Mouse (Mus musculus) midbrain, embryonic 10.5 days (tissue): ENCODE data around the gene Errfi1. TPM values are rescaled to one million over a fixed set of nuclear protein-coding genes. Genes with fewer than 3 reads are reported as not detected.

Experiments used
- DNase-seq: peaks from one replicate; pipeline ENCODE4 v3.0.0-alpha.2; 2017; ENCODE audit warnings: low spot score
- H3K27ac ChIP-seq: fragments of 300-500 bp; sonication (generic); replicated peaks from 2 replicates; pipeline ENCODE4 v1.5.1; 2016; ENCODE audit warnings: mild to moderate bottlenecking
- H3K27me3 ChIP-seq: fragments of 300-500 bp; sonication (generic); 2 replicates; pipeline ENCODE4 v1.6.1; 2016; ENCODE audit warnings: low read depth, mild to moderate bottlenecking; ENCODE audit not compliant: poor library complexity, severe bottlenecking
- H3K36me3 ChIP-seq: fragments of 300-500 bp; sonication (generic); 2 replicates; pipeline ENCODE4 v1.6.1; 2016; ENCODE audit warnings: mild to moderate bottlenecking, moderate library complexity
- H3K4me1 ChIP-seq: fragments of 300-500 bp; sonication (generic); 2 replicates; pipeline ENCODE4 v1.6.1; 2016
- H3K4me3 ChIP-seq: fragments of 300-500 bp; sonication (generic); 2 replicates; pipeline ENCODE4 v1.5.1; 2016; ENCODE audit warnings: mild to moderate bottlenecking, moderate library complexity
- H3K9me3 ChIP-seq: fragments of 300-500 bp; sonication (generic); replicated peaks from 2 replicates; pipeline ENCODE4 v1.6.1; 2016; ENCODE audit warnings: mild to moderate bottlenecking
- WGBS: fragments of 180-500 bp; shearing (Covaris S2); methylation state at CpG from one replicate; pipeline ENCODE4 v1.1.7; 2016; 5-methylcytosine and 5-hydroxymethylcytosine counted together
- polyA plus RNA-seq: library from polyadenylated mRNA; unstranded; fragments of >200 nt; fragmentation: Nextera tagmentation; extraction: Ambion mirVana; gene quantifications from 2 replicates; pipeline ENCODE4 v1.2.1, GENCODE M21; 2016

Gene Errfi1
- polyA plus RNA-seq = 23.4 and 25.2 TPM in 2 replicates

GRCm38 (mm10) chr4:150853680-150854461 is at the start of gene Errfi1:
Gene Errfi1, plus strand, starts transcription at chr4:150853919.
- no peak for DNase-seq
- Histone ChIP-seq H3K36me3 (no peaks in the 10 kb centered on the region), H3K9me3 (no peaks in the 10 kb centered on the region), H3K27ac (peak within 1 kb of the TSS; percentile 98), H3K4me1 (peaks cover 28% of the 10 kb centered on the region), H3K27me3 (peaks cover 19% of the 10 kb centered on the region), H3K4me3 (peak within 1 kb of the TSS; percentile 85)
- 45% methylated on average over 13 of the region's 13 CpGs for WGBS

- no peak for DNase-seq
- Histone ChIP-seq H3K9me3 (no peaks in the 10 kb centered on the region), H3K4me3 (no peak overlapping the region), H3K27ac (no peak overlapping the region), H3K27me3 (no peaks in the 10 kb centered on the region), H3K4me1 (peaks cover 7% of the 10 kb centered on the region), H3K36me3 (no peaks in the 10 kb centered on the region)
- WGBS = 79% methylated on average over 6 of the region's 6 CpGs
Measured at GRCm38 (mm10) chr4:150804204-150804603, 49.5 kb upstream of the Errfi1 start.

- WGBS = 78% methylated on average over 20 of the region's 20 CpGs
- Histone ChIP-seq H3K4me3 (no peak overlapping the region), H3K27ac (no peak overlapping the region), H3K36me3 (no peaks in the 10 kb centered on the region), H3K9me3 (no peaks in the 10 kb centered on the region), H3K27me3 (no peaks in the 10 kb centered on the region), H3K4me1 (no peaks in the 10 kb centered on the region; the same call in 1 of the 2 replicates)
- DNase-seq = no peak
Measured at GRCm38 (mm10) chr4:150807727-150808470, 45.8 kb upstream of the Errfi1 start.

GRCm38 (mm10) chr4:150808471-150808847 is 45.3 kb upstream of the Errfi1 start:
- Histone ChIP-seq H3K9me3 (no peaks in the 10 kb centered on the region), H3K36me3 (no peaks in the 10 kb centered on the region), H3K27me3 (no peaks in the 10 kb centered on the region), H3K4me1 (no peaks in the 10 kb centered on the region; the same call in 1 of the 2 replicates), H3K4me3 (no peak overlapping the region), H3K27ac (no peak overlapping the region)
- 88% methylated on average over 12 of the region's 12 CpGs for WGBS
- no peak for DNase-seq

- no peaks in the 10 kb centered on the region; the same call in 1 of the 2 replicates for H3K4me1 ChIP-seq
- H3K9me3 ChIP-seq = no peaks in the 10 kb centered on the region
- DNase-seq = no peak
- no peaks in the 10 kb centered on the region for H3K27me3 ChIP-seq
- 65% methylated on average over 9 of the region's 9 CpGs for WGBS
- H3K36me3 ChIP-seq = no peaks in the 10 kb centered on the region
- 0 out of 2 replicates have a peak overlapping the region, but pooled peaks have one; percentile 9 for H3K27ac ChIP-seq
- H3K4me3 ChIP-seq = no peak overlapping the region
Measured at GRCm38 (mm10) chr4:150809323-150809722, 44.4 kb upstream of the Errfi1 start.

- no peaks in the 10 kb centered on the region for H3K27me3 ChIP-seq
- H3K9me3 ChIP-seq = no peaks in the 10 kb centered on the region
- no peak overlapping the region for H3K27ac ChIP-seq
- H3K4me1 ChIP-seq = peaks cover 16% of the 10 kb centered on the region
- H3K36me3 ChIP-seq = no peaks in the 10 kb centered on the region
- 90% methylated on average over 4 of the region's 4 CpGs for WGBS
- H3K4me3 ChIP-seq = no peak overlapping the region
- DNase-seq = no peak
Measured at GRCm38 (mm10) chr4:150815144-150815543, 38.6 kb upstream of the Errfi1 start.

GRCm38 (mm10) chr4:150816414-150816951 is 37.2 kb upstream of the Errfi1 start:
- no peaks in the 10 kb centered on the region for H3K27me3 ChIP-seq
- no peaks in the 10 kb centered on the region for H3K36me3 ChIP-seq
- H3K9me3 ChIP-seq = no peaks in the 10 kb centered on the region
- H3K4me1 ChIP-seq = peaks cover 25% of the 10 kb centered on the region
- H3K4me3 ChIP-seq = no peak overlapping the region
- DNase-seq = no peak
- no peak overlapping the region for H3K27ac ChIP-seq
- 82% methylated on average over 13 of the region's 13 CpGs for WGBS

GRCm38 (mm10) chr4:150819126-150819910 is 34.4 kb upstream of the Errfi1 start:
- Histone ChIP-seq H3K27ac (no peak overlapping the region), H3K27me3 (peaks cover 15% of the 10 kb centered on the region), H3K9me3 (no peaks in the 10 kb centered on the region), H3K4me3 (no peak overlapping the region), H3K4me1 (peaks cover 48% of the 10 kb centered on the region), H3K36me3 (no peaks in the 10 kb centered on the region)
- DNase-seq = no peak
- WGBS = 78% methylated on average over 12 of the region's 12 CpGs

GRCm38 (mm10) chr4:150821381-150821780 is 32.3 kb upstream of the Errfi1 start:
- Histone ChIP-seq H3K4me1 (peaks cover 67% of the 10 kb centered on the region), H3K4me3 (no peak overlapping the region), H3K27me3 (peaks cover 34% of the 10 kb centered on the region), H3K36me3 (no peaks in the 10 kb centered on the region), H3K9me3 (no peaks in the 10 kb centered on the region), H3K27ac (peak overlapping the region; percentile 55; the same call in 1 of the 2 replicates)
- WGBS = 79% methylated on average over 8 of the region's 8 CpGs
- no peak for DNase-seq

- peaks cover 79% of the 10 kb centered on the region for H3K4me1 ChIP-seq
- H3K27ac ChIP-seq = no peak overlapping the region
- DNase-seq = no peak
- no peaks in the 10 kb centered on the region for H3K9me3 ChIP-seq
- H3K27me3 ChIP-seq = peaks cover 38% of the 10 kb centered on the region
- no peak overlapping the region for H3K4me3 ChIP-seq
- no peaks in the 10 kb centered on the region for H3K36me3 ChIP-seq
- 70% methylated on average over 9 of the region's 9 CpGs for WGBS
Measured at GRCm38 (mm10) chr4:150822624-150823023, 31.1 kb upstream of the Errfi1 start.

- no peaks in the 10 kb centered on the region for H3K36me3 ChIP-seq
- no peak overlapping the region for H3K4me3 ChIP-seq
- peaks cover 44% of the 10 kb centered on the region for H3K27me3 ChIP-seq
- peak; percentile 44 for DNase-seq
- H3K4me1 ChIP-seq = peaks cover 76% of the 10 kb centered on the region
- H3K27ac ChIP-seq = peak overlapping the region; percentile 52
- no peaks in the 10 kb centered on the region for H3K9me3 ChIP-seq
- WGBS = 42% methylated on average over 24 of the region's 24 CpGs
Measured at GRCm38 (mm10) chr4:150823614-150824480, 29.9 kb upstream of the Errfi1 start.
